Mouse (Mus musculus) neural tube, embryonic 15.5 days (tissue): Measurements from ENCODE around the gene Grin2a. TPM values are rescaled to one million over a fixed set of nuclear protein-coding genes. Genes with fewer than 3 reads are reported as not detected.

Source experiments
- ATAC-seq: fragments of 200-750 bp; cut with Nextera tagmentation; 2 replicates; pipeline ENCODE4 v1.8.0; 2017; ENCODE audit warnings: mild to moderate bottlenecking, moderate TSS enrichment, moderate library complexity; ENCODE audit not compliant: low FRiP score
- H3K27ac ChIP-seq: fragments of 300-500 bp; sonication (generic); replicated peaks from 2 replicates; pipeline ENCODE4 v1.5.1; 2015; ENCODE audit warnings: mild to moderate bottlenecking, inconsistent platforms
- H3K27me3 ChIP-seq: fragments of 300-500 bp; sonication (generic); replicated peaks from 2 replicates; pipeline ENCODE4 v1.6.1; 2015; ENCODE audit warnings: inconsistent platforms
- H3K36me3 ChIP-seq: fragments of 300-500 bp; sonication (generic); 2 replicates; pipeline ENCODE4 v1.6.1; 2015; ENCODE audit warnings: inconsistent platforms
- H3K4me1 ChIP-seq: fragments of 300-500 bp; sonication (generic); 2 replicates; pipeline ENCODE4 v1.6.1; 2015; ENCODE audit warnings: inconsistent platforms
- H3K4me2 ChIP-seq: fragments of 300-500 bp; sonication (generic); 2 replicates; pipeline ENCODE4 v1.6.1; 2015; ENCODE audit warnings: inconsistent platforms, mild to moderate bottlenecking, moderate library complexity
- H3K4me3 ChIP-seq: fragments of 300-500 bp; sonication (generic); replicated peaks from 2 replicates; pipeline ENCODE4 v1.5.1; 2015; ENCODE audit warnings: mild to moderate bottlenecking, inconsistent platforms
- H3K9ac ChIP-seq: fragments of 300-500 bp; sonication (generic); replicated peaks from 2 replicates; pipeline ENCODE4 v1.6.1; 2015; ENCODE audit warnings: mild to moderate bottlenecking, inconsistent platforms
- H3K9me3 ChIP-seq: fragments of 300-500 bp; sonication (generic); replicated peaks from 2 replicates; pipeline ENCODE4 v1.6.1; 2016; ENCODE audit warnings: inconsistent platforms
- WGBS: fragments of 180-500 bp; shearing (Covaris S2); methylation state at CpG from one replicate; pipeline ENCODE4 v1.1.7; 2015; ENCODE audit warnings: mixed read lengths; 5-methylcytosine and 5-hydroxymethylcytosine counted together
- polyA plus RNA-seq: library from polyadenylated mRNA; unstranded; fragments of >200 nt; fragmentation: Nextera tagmentation; extraction: Ambion mirVana; gene quantifications from 2 replicates; pipeline ENCODE4 v1.2.1, GENCODE M21; 2015

The Grin2a gene
- polyA plus RNA-seq, 1 experiment from 2014 or later = 15.6 TPM

- Histone ChIP-seq H3K36me3 (no peaks in the 10 kb centered on the region), H3K4me1 (peaks cover 16% of the 10 kb centered on the region), H3K4me2 (no peak overlapping the region), H3K27ac (no peak overlapping the region), H3K9me3 (no peaks in the 10 kb centered on the region), H3K9ac (no peak overlapping the region), H3K27me3 (no peaks in the 10 kb centered on the region), H3K4me3 (no peak overlapping the region)
- peak; percentile 38; the same call in 1 of the 2 replicates for ATAC-seq
- 13% methylated on average over 9 of the region's 9 CpGs for WGBS
Observed at GRCm38 (mm10) chr16:9533564-9534332, 461.6 kb downstream of the Grin2a start.

- 46% methylated on average over 6 of the region's 6 CpGs for WGBS
- H3K4me3 ChIP-seq = no peak overlapping the region
- H3K4me2 ChIP-seq = no peak overlapping the region
- H3K27me3 ChIP-seq = no peaks in the 10 kb centered on the region
- no peaks in the 10 kb centered on the region for H3K9me3 ChIP-seq
- ATAC-seq = no peak
- no peak overlapping the region for H3K9ac ChIP-seq
- H3K27ac ChIP-seq = no peak overlapping the region
- no peaks in the 10 kb centered on the region for H3K36me3 ChIP-seq
- peaks cover 16% of the 10 kb centered on the region for H3K4me1 ChIP-seq
Observed at GRCm38 (mm10) chr16:9532843-9533532, 462.4 kb downstream of the Grin2a start.

DNA sequence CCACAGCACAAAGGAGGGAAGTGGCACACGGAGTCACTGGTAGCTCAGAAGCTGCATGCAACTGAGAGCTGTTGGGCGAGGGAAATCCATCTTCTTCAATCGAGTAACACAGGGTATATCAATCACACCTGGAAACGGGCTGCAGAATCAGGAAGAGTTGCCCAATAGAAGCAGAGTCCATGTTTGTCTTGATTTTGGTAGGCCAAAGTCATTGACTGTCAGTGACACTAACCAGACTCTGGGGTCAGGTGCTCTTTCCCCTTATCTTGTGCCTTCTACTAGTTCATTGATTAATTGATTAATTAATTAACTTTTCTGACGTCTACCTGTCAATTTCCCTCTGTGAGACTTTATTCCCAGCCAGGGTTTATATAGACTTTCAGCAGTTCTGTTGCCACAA, 468.1 kb downstream of the Grin2a start:
- H3K9ac ChIP-seq = no peak overlapping the region
- no peaks in the 10 kb centered on the region for H3K27me3 ChIP-seq
- no peak overlapping the region for H3K4me2 ChIP-seq
- H3K4me3 ChIP-seq = no peak overlapping the region
- no peaks in the 10 kb centered on the region for H3K36me3 ChIP-seq
- H3K27ac ChIP-seq = no peak overlapping the region
- no peak for ATAC-seq
- H3K4me1 ChIP-seq = no peaks in the 10 kb centered on the region
- WGBS = 84% methylated on average over 5 of the region's 5 CpGs
- H3K9me3 ChIP-seq = no peaks in the 10 kb centered on the region

DNA sequence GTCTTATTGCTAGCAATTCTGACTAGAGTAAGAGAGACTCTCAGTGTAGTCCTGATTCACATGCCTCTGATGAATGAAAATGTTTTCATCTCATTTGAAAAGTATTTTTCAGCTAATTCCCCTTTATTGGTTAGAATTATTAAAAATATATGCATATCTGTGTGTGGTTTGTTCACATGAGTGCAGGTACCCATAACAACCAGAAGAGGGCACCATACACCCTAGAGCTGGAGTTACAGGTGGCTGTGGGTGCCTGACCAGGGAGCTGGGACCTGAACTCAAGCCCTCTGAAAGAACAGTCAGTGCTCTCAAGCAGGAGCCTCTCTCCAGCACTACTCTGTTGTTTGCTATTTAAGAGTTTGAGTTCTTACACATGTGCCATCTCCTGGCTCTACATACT, 472.0 kb downstream of the Grin2a start:
- H3K4me1 ChIP-seq = no peaks in the 10 kb centered on the region
- no peak overlapping the region for H3K27ac ChIP-seq
- H3K27me3 ChIP-seq = no peaks in the 10 kb centered on the region
- H3K4me2 ChIP-seq = no peak overlapping the region
- H3K9ac ChIP-seq = no peak overlapping the region
- no peaks in the 10 kb centered on the region for H3K9me3 ChIP-seq
- H3K4me3 ChIP-seq = no peak overlapping the region
- H3K36me3 ChIP-seq = no peaks in the 10 kb centered on the region
- no peak for ATAC-seq

Other genes with a start within 250 kb of the Grin2a start
- gene Rpl39l, start 174.7 kb upstream of the Grin2a start, polyA plus RNA-seq = 0.31 and 1.0 TPM in 2 replicates
- gene Atf7ip2, start 197.2 kb upstream of the Grin2a start, polyA plus RNA-seq = 0.12 and 0.31 TPM in 2 replicates